Mouse (Mus musculus) limb, embryonic 11.5 days (tissue): ENCODE results near the gene Grm7. TPM values are rescaled to one million over a fixed set of nuclear protein-coding genes. Genes with fewer than 3 reads are reported as not detected.
A peak's percentile ranks its signal among the peaks of the same experiment; 100 is the strongest.

Source experiments
- ATAC-seq: fragments of 200-750 bp; cut with Nextera tagmentation; 2 replicates; pipeline ENCODE4 v1.8.0; 2017; ENCODE audit warnings: low read depth; ENCODE audit not compliant: insufficient number of reproducible peaks, low FRiP score, low TSS enrichment
- DNase-seq: peaks from one replicate; pipeline ENCODE4 v3.0.0-alpha.2; 2015; ENCODE audit warnings: low spot score
- H3K27ac ChIP-seq: fragments of 300-500 bp; sonication (generic); replicated peaks from 2 replicates; pipeline ENCODE4 v1.5.1; 2014; ENCODE audit warnings: low read depth, mild to moderate bottlenecking, low read length
- H3K27me3 ChIP-seq: fragments of 300-500 bp; sonication (generic); 2 replicates; pipeline ENCODE4 v1.6.1; 2014; ENCODE audit warnings: mild to moderate bottlenecking, low read length, mixed read lengths; ENCODE audit not compliant: control insufficient read depth, insufficient read depth
- H3K36me3 ChIP-seq: fragments of 300-500 bp; sonication (generic); 2 replicates; pipeline ENCODE4 v1.6.1; 2014; ENCODE audit warnings: mild to moderate bottlenecking, low read length, moderate library complexity, mixed read lengths; ENCODE audit not compliant: control insufficient read depth, insufficient read depth
- H3K4me1 ChIP-seq: fragments of 300-500 bp; sonication (generic); 2 replicates; pipeline ENCODE4 v1.6.1; 2014; ENCODE audit warnings: low read length, mixed read lengths; ENCODE audit not compliant: control insufficient read depth, insufficient read depth
- H3K4me2 ChIP-seq: fragments of 300-500 bp; sonication (generic); 2 replicates; pipeline ENCODE4 v1.6.1; 2014; ENCODE audit warnings: low read depth, mild to moderate bottlenecking, moderate library complexity; ENCODE audit not compliant: severe bottlenecking
- H3K4me3 ChIP-seq: fragments of 300-500 bp; sonication (generic); 2 replicates; pipeline ENCODE4 v1.5.1; 2014; ENCODE audit warnings: low read depth, low read length
- H3K9ac ChIP-seq: fragments of 300-500 bp; sonication (generic); 2 replicates; pipeline ENCODE4 v1.6.1; 2014; ENCODE audit warnings: mild to moderate bottlenecking, low read length
- H3K9me3 ChIP-seq: fragments of 300-500 bp; sonication (generic); 2 replicates; pipeline ENCODE4 v1.6.1; 2016; ENCODE audit warnings: low read length; ENCODE audit not compliant: control insufficient read depth
- WGBS: fragments of 180-500 bp; shearing (Covaris S2); extraction: QIAGEN DNeasy Blood & Tissue Kit; methylation state at CpG from one replicate; pipeline ENCODE4 v1.1.7; 2014; 5-methylcytosine and 5-hydroxymethylcytosine counted together
- polyA plus RNA-seq: library from polyadenylated mRNA; unstranded; fragments of >200 nt; fragmentation: Nextera tagmentation; extraction: Ambion mirVana; gene quantifications from 2 replicates; pipeline ENCODE4 v1.2.1, GENCODE M21; 2014

Gene Grm7
- polyA plus RNA-seq, 1 experiment from 2014 or later, result 0.15 TPM

DNA sequence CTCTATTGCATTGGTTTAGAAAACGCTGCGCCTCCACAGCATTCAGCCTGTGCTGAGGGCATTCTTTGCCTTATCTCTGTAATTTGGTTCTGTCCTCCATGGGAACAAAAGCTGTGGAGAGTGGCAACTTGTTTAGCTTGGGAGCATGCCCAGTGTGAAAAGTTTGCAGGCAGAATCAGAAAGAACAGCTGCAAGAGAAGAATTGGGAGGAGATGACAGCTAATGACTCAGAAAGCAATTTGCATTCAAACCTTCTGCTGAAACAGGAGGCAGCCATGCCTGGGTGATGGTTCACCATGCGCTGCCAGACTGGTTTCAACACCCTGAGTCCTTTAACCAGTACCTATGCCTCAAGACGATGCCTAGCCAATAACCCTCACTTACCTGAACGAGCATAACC is 64.4 kb downstream of the Grm7 start:
- Histone ChIP-seq H3K9me3 (no peaks in the 10 kb centered on the region), H3K27me3 (no peaks in the 10 kb centered on the region), H3K4me3 (no peak overlapping the region), H3K36me3 (no peaks in the 10 kb centered on the region), H3K4me2 (no peak overlapping the region), H3K4me1 (no peaks in the 10 kb centered on the region), H3K27ac (no peak overlapping the region), H3K9ac (no peak overlapping the region)
- ATAC-seq (no peak), DNase-seq (no peak)
- WGBS, result 82% methylated on average over 5 of the region's 5 CpGs

DNA sequence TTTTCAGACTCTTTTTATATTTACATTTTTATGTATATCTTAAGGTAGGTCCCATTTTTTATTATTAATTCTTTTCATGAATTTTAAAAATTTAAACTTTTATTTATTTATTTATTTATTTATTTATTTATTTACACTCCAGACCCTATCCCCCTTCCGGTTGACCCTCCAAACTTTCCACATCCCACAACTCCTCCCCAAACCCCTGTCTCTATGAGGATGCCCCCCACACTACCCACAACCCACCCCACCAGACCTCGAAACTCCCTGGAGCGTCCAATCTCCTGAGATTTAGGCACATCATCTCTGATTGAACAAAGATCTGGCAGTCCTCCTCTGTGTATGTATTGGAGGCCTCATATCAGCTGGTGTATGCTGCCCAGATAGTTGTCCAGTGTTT is 69.6 kb downstream of the Grm7 start:
- Histone ChIP-seq H3K9me3 (no peaks in the 10 kb centered on the region), H3K4me1 (no peaks in the 10 kb centered on the region), H3K36me3 (no peaks in the 10 kb centered on the region), H3K4me2 (no peak overlapping the region), H3K27ac (no peak overlapping the region), H3K9ac (no peak overlapping the region), H3K4me3 (no peak overlapping the region), H3K27me3 (no peaks in the 10 kb centered on the region)
- ATAC-seq (peak; percentile 62; the same call in 1 of the 2 replicates), DNase-seq (no peak)
- WGBS, result 90% methylated on average over 3 of the region's 3 CpGs

DNA sequence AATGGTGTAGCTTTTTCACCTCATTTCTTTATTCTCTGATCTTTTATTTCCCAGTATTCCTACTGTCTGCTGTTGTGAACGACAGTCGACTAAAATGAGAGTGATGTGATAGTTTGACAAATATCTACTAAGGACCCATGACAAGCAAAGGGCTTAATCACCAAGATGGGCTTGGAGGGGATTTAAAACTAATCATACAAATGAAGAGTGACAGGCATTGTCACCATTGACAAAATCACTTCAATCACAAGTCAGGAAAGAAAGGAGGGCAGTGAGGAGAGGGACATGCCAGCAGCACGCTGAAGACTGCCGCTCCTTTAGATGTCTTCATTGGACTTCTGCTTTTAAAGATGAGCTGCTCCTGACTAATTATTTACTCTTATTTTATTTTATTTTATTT is 78.0 kb downstream of the Grm7 start:
- no peak for ATAC-seq
- 87% methylated on average over 4 of the region's 4 CpGs for WGBS
- Histone ChIP-seq H3K36me3 (no peaks in the 10 kb centered on the region), H3K4me2 (no peak overlapping the region), H3K4me1 (no peaks in the 10 kb centered on the region), H3K27me3 (no peaks in the 10 kb centered on the region), H3K27ac (no peak overlapping the region), H3K9me3 (no peaks in the 10 kb centered on the region), H3K4me3 (no peak overlapping the region), H3K9ac (no peak overlapping the region)
- DNase-seq, result no peak

DNA sequence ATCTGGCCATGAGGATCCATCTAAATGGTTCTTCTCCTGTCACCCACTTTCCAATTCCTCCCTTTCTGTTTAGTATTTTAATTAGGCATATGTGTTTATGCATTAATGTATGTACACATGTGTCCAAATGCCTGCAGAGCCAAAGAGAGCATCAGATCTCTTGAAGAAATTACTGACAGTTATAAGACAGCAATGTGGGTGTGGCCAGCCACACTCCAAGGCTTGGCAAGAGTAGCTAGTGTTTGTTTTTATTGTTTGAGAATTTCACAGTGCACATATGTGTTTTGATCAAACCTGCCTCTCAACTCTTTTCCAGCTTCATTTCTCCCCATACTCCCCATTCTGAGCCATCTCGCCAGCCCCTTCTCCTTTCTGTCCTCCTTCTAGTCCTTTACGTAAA is 88.5 kb downstream of the Grm7 start:
- Histone ChIP-seq H3K27ac (no peak overlapping the region), H3K4me2 (no peak overlapping the region), H3K27me3 (no peaks in the 10 kb centered on the region), H3K9ac (no peak overlapping the region), H3K36me3 (no peaks in the 10 kb centered on the region), H3K9me3 (no peaks in the 10 kb centered on the region), H3K4me3 (no peak overlapping the region), H3K4me1 (no peaks in the 10 kb centered on the region)
- ATAC-seq (no peak), DNase-seq (no peak)
- WGBS, result 89% methylated on average over 2 of the region's 2 CpGs

DNA sequence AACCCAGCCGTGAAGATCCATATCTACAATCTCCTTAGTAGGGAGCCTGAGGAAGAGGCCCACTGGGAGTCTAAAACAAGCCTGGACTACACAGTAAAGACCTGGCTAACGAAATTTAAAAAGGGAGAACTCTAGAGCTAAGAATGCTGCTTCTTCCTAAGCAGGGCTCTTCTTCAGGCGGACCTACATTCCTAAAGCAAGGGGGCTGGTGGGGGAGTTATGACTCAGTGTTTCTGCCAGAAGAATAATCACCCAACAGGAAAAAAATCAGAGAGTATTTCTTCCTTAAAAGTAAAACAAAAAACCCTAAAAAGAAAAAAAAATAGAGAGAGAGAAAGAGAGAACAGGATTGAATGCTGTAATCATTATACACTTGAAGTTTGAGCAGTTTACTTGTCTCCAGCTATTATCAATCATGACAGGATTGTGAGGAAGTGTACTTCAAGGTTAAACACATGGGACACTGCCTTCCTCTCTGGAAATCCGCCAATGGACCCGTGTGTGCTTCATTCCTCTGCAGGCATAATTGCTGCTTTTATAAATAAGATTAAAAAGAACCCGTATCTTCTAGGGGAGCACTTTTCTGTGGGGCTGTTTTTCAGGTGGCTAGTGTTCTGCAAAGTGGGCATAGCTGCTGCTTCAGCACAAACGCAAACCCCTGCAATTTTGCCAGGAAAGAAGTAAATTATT is 98.7 kb downstream of the Grm7 start:
- Histone ChIP-seq H3K36me3 (no peaks in the 10 kb centered on the region), H3K9ac (no peak overlapping the region), H3K27ac (no peak overlapping the region), H3K9me3 (no peaks in the 10 kb centered on the region), H3K4me2 (no peak overlapping the region), H3K4me1 (no peaks in the 10 kb centered on the region), H3K27me3 (no peaks in the 10 kb centered on the region), H3K4me3 (no peak overlapping the region)
- ATAC-seq, result no peak
- DNase-seq, result no peak
- WGBS, result 39% methylated on average over 7 of the region's 7 CpGs

DNA sequence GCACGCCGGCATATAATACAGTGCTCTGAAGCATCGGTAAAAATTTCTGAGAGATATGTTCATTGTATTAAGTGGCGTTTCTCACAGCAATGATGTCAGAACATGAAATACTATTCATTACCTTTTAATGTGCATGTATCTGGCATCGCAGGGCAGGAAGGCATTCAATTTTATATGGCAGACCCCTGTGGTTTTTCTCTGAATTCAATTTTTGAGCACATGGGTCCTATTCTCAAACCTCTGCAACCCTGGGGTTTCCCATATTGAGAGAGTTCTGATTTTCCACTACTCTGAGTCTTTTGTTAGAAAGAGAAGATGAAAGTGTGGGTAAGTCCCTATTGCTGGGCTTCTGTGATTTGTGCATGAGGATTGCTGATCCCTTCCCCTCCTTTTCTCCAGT is 110.5 kb downstream of the Grm7 start:
- H3K4me2 ChIP-seq, result no peak overlapping the region
- H3K9ac ChIP-seq, result no peak overlapping the region
- H3K27ac ChIP-seq, result no peak overlapping the region
- WGBS, result 90% methylated on average over 5 of the region's 5 CpGs
- no peaks in the 10 kb centered on the region for H3K36me3 ChIP-seq
- no peak overlapping the region for H3K4me3 ChIP-seq
- DNase-seq, result no peak
- no peaks in the 10 kb centered on the region for H3K4me1 ChIP-seq
- H3K9me3 ChIP-seq, result no peaks in the 10 kb centered on the region
- ATAC-seq, result no peak
- H3K27me3 ChIP-seq, result no peaks in the 10 kb centered on the region

DNA sequence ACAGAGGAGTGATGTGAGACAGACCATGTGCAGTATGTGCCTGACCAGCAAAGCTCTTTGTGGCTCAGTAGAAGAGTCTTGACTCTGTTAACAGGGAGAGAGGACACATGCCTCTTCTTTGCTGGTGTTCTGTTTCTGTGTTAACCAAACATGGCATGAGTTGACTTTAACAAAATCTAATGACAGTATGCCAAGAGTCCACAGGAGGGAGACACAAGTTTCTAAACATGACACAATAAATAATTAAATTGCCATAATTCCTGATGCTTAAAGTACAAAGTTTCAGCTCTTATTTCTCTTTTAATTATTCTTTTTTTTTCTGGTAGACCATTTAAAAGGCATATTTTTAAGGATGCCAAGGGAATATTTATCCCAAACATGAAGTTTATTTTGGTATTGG is 124.2 kb downstream of the Grm7 start:
- H3K27me3 ChIP-seq, result no peaks in the 10 kb centered on the region
- H3K4me2 ChIP-seq, result no peak overlapping the region
- H3K9ac ChIP-seq, result no peak overlapping the region
- DNase-seq, result no peak
- H3K36me3 ChIP-seq, result no peaks in the 10 kb centered on the region
- no peaks in the 10 kb centered on the region for H3K9me3 ChIP-seq
- no peak overlapping the region for H3K4me3 ChIP-seq
- ATAC-seq, result no peak
- H3K27ac ChIP-seq, result no peak overlapping the region
- no peaks in the 10 kb centered on the region for H3K4me1 ChIP-seq

DNA sequence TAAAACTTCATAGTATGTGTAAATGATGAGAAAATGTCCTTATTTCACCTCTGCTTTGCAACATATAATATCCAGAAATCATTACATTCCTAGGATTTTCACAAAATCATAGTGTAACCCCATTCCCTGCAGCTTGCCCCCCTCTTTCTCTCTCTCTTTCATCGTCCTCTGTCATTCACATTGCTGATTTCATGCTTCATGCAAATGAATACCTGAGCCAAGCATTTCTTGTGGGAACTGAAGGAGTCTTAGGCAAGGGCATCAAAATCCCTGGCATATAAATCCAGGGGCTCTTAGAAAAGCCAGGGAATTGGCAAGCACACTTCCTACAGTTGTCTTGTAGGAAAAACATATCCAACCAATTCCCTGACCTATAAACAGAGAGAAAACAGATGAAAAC is 127.3 kb downstream of the Grm7 start:
- DNase-seq, result no peak
- no peak overlapping the region for H3K9ac ChIP-seq
- H3K27me3 ChIP-seq, result no peaks in the 10 kb centered on the region
- H3K27ac ChIP-seq, result no peak overlapping the region
- H3K9me3 ChIP-seq, result no peaks in the 10 kb centered on the region
- H3K36me3 ChIP-seq, result no peaks in the 10 kb centered on the region
- no peaks in the 10 kb centered on the region for H3K4me1 ChIP-seq
- H3K4me3 ChIP-seq, result no peak overlapping the region
- H3K4me2 ChIP-seq, result no peak overlapping the region
- 75% methylated on average over 1 of the region's 1 CpGs for WGBS
- ATAC-seq, result no peak

DNA sequence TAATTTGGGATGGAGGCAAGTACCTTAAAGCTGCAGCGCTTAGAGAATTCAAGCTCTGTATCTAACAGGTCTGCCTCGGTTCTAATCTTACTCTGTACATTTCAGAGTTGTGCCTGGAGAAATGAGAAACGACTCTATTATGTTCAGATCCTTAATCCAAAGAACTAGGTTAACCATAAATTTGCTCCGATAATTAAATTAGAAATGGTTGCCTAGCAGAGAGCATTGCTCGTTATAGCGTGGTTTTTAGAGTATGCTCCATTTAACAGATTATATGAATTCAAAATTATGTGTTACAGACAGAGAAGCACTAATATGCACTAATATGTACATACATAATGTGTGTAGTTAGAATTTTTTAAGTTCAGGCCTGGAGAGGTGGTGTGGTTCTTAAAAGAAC is 130.7 kb downstream of the Grm7 start:
- Histone ChIP-seq H3K27me3 (no peaks in the 10 kb centered on the region), H3K4me3 (no peak overlapping the region), H3K36me3 (no peaks in the 10 kb centered on the region), H3K27ac (no peak overlapping the region), H3K4me1 (no peaks in the 10 kb centered on the region), H3K4me2 (no peak overlapping the region), H3K9me3 (no peaks in the 10 kb centered on the region), H3K9ac (no peak overlapping the region)
- 76% methylated on average over 6 of the region's 6 CpGs for WGBS
- ATAC-seq (no peak), DNase-seq (no peak)
